Mouse (Mus musculus) ovary, postnatal 10 days (tissue): ENCODE results near the gene Syt7.

ENCODE experiments used
- DNase-seq: peaks from one replicate; pipeline ENCODE4 v3.0.0; 2022; ENCODE audit warnings: low spot score

The Syt7 gene

DNA sequence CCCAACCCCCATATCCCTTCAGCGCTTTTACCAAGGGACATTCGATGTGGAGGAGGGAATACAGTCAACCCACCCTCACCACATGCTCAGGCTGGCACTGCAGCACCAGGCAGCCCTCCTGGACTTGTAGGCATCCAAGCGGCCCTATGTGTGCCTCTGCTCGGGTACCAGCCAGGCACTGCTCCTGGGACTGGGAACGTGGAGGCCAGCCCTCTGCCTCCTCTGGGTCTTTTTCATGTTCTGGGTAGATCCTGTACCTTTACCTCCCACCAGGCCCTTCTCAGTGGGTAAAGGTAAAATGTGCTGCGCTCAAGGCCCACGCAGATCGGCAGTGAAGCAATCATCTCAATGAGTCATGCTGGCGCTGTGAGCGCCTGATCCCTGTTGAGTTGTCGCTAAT is 71.0 kb downstream of the Syt7 start:
- DNase-seq: no peak

DNA sequence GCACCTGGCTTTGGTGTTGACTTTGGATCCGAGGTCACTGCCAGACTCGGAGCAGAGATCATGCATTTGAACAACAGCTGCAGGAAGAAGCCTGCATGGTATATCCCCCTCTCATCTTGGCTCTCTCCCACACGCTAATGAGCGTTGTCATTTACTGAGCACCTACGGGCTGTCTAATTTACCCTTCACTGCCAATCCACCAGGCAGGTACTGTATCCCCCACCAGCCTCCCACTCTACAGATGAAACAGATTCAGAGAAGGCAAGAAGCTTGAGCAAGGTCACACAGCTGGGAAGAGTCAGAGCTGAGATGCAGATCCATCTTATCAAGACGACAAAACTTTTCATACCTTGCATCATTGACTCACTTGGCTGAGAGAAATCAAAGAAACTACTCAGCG is 72.7 kb downstream of the Syt7 start:
- DNase-seq: no peak

DNA sequence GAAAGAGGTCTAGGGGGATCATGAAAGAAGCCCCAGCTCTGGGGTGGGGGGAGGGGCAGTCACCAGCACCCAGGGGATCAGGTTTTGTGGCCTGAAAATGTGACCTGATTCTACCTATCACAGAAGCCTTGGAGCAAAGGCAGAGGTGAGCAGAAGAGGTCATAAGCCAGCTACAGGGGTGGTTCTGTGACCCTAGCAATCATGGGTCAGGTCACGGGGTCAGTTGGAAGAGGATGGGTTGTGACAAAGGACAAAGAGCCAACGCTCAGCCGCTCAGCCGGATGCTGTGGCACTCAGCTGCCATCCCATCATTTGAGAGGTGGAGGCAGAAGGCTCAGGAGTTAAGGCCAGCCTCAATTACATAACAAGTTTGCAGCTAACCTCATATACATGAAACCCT is 75.5 kb downstream of the Syt7 start:
- DNase-seq: no peak

DNA sequence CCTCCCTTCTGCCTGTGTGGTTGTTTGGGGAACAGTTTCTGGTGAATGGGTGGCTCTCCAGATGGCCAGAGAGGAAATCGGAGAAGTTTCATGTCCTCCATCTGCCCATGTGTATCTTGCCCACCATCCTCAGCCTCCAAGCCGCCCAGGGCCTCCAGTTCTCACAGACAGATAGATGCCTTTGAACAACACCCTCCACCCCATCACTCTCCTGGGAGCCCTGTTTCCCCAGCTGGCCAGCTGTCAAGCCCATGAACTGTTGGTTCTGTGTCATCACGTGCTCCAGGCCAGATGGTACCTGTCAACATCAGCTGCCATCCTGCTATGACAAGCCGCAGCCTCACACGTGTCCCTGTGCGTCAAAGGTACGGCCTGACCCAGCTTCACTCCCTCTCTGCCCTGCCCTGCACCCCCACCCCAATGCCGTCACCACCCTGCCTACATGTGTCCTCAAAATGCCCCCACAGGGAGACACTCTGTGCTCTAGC is 80.3 kb downstream of the Syt7 start:
- no peak for DNase-seq

DNA sequence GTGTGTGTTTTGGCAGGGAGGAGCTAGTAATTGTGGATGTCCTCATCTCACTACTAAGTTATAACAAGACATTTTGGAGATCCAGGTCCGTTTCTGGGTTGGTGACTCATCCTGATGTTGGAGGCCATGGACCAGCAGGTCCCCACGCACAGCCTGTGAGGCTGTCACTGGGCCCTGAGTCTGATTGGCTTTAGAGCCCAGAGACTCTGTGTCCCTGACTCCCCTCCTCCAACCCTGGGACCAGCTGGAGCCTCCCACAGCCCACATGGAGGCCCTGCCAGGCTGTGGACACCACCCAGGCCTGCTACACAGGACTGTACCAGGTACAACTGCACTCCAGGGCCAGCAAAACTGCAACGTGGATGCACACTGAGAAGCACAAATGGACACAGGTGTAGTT is 84.1 kb downstream of the Syt7 start:
- DNase-seq: no peak

DNA sequence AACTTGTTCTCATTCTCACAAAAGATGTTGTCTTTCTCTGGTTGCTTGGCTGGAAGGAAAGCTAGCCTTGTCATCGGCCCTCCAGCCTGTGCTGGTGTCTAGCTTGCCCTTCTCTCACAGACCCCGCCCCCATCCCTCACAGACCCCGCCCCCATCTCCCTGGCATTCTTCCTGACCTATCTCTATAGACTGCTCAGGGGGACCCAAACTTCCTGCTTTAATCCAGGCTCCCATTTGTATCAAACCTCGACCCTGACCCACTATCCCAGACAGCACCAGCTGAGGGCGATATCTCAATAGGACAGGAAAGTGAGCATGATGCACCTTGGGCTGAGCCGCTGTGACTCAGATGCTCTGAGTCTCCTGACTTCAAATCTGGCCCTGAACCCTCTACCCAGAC is 84.9 kb downstream of the Syt7 start:
- DNase-seq: no peak

DNA sequence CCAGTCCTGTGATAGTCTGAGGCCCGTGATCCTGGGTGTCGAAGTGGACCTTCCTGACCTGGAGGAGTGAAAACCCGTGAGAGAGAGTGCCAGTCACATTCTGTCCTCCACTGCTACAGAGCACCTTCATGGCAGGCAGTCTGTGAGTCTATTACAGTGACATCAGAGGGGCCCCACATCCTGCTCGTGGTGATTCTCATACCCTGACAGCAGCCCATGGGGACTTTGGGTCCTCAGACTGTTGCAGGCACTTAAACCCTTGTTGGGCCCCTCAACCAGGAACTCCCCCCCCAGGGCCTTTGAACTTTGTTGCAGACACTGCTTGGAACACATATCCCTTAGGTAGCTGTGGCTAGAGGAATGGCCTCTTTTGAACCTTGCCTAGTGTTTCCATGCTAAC is 90.7 kb downstream of the Syt7 start:
- DNase-seq: no peak

DNA sequence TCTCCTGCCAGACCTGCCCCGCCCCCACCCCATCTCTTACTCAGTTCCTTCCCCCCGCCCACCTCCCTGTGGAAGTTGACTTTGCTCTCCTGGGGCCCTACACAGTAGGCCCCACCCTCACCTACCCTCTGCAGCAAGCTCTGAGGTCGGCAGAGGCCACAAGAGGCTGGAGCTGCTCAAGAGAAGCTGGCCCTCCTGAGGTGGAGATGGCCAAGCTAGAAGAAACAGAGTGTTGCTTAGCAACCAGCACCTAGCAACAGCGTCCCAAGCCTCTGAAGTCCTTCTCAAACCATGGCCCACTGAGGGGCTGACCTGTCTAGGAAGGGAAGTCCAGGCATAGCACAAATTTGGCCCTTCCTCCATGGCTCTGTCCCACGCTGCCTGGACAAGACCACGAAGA is 93.8 kb downstream of the Syt7 start, which contains the start of gene Ppp1r32:
Gene Ppp1r32, minus strand, starts transcription at position 226 of the 400 bp plus-strand sequence.
- DNase-seq: no peak

DNA sequence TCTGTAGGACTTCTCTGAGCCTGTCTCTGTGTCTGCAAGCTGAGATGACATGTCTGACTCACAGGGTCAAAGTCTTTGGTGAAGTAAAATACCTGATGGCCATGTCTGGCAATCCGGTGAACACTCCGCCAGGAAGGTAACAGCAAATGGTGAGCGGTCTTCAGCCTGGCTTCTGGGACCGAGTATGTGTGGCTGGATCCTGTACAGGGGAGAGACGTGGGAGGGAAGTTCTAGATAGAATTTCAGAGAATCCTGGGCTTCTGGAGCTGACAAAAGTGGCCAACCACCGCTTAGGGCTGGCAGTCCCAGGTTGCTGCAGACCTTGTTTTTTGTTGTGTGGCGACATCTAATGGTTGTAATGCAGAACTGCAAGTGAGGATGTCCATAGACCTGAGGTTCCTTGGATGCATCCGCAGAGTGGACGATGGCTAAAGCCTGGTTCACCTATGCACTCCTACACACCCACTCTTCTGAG is 97.4 kb downstream of the Syt7 start:
- no peak for DNase-seq

DNA sequence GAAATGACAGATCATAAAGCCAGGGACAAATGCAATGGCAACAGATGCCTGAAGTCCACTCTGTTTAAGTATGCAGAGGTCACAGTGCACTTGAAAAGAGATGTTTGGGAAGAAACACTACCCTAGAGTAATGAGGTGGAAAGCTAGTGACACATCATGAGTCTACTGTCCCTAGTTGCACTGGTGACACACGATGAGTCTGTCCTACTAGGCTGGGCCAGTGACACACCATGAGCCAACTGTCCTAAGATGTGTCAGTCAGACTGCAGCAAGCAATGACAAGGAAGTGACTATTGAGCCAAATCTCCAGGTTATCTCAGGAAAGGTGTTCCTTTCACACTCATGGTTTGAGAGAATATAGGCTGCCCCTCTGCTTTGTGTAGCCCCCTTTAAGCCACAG is 106.8 kb downstream of the Syt7 start:
- DNase-seq: no peak

DNA sequence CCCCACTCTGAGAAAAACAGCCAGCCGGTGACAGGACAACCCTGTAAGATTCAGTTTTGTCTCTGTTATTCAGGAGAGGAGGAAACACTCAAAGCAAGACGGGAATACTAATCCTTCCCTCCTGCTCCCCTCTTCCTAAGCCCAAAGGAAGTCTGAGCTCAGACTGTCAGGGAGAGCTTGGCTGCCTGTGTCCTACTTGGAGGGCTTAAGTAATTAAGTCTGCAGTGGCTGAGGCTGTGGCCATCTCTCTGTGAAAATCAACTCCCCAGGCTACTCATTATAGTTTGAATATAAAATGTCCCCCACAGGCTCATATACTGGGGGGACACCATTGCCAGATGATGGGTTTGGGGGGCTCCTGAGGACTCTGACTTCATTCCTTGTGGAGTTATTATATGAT is 108.1 kb downstream of the Syt7 start:
- DNase-seq: no peak

DNA sequence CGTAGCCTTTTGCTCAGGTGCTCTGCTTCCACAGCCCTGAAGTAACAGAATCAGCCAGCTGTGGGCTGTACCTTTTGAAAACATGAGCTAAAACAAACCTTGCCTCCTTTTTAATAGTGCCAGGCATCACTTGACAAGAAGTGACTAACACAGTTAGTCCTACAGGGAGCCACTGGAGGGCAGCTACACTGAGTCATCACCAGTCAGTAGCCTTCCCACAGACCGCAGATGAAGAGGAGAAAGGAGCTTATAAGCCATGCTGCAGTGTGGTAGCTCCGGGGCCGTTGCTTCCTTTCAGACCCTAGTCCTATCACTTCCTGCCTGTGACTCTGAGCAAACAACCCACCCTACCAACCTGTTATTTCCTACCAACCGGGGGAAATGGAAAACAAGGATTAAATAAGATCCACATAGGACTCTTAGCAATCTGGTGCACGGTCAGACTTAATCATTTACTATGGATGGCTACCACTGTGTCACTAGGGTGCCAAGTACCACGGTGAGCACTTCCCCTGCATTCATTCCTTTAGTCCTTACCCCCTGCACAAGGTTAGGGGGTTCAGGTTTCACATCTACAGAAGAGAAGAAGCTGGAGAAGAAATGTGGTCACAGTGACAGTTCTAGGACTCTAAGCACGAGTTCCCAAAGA is 108.7 kb downstream of the Syt7 start:
- DNase-seq: no peak

DNA sequence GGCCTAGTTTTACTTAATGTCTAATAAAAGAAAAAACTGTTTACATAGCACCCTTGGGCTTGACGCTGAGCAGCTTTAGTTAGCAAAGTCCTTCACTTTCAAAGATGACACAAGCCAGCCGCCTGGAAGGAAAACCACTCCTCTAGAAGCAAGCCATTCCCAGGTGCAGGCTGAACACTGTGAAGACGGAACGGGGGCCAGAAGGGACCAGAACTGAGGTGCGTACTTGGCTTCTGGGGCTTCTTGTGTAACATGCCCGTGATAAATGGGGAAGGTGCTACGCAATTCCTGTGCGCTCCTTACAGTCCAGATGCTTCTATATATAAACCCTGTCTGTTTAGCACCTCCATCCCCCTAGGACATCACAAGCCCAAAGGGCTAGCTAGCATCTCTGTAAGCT is 111.7 kb downstream of the Syt7 start:
- DNase-seq: no peak

DNA sequence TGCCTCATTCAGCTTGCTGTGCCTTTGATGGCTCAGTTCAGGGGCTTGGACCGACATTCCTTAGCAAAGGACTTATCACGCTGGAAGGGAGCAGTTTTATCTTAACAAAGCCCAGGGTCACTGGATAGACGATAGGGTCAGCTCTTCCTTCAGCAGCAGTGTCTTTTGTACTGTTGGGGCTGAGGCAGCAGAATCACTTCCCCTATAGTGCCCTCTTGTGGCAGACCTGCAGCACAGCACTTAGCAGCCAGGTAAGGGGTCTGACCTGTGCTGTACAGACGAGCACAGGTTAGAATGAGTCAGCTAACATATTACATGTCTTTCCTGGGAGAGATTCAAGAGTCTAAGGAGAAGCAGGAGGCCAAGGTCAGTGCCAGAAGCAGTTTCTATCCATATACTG is 113.7 kb downstream of the Syt7 start:
- DNase-seq: no peak
